Mouse (Mus musculus) limb, embryonic 13.5 days (tissue): ENCODE results near the gene Ints7. TPM values are rescaled to one million over a fixed set of nuclear protein-coding genes. Genes with fewer than 3 reads are reported as not detected.

Experiments
- ATAC-seq: fragments of 200-750 bp; cut with Nextera tagmentation; 2 replicates; pipeline ENCODE4 v1.8.0; 2017; ENCODE audit warnings: low read depth, moderate number of reproducible peaks, moderate TSS enrichment; ENCODE audit not compliant: low FRiP score
- H3K27ac ChIP-seq: fragments of 300-500 bp; sonication (generic); 2 replicates; pipeline ENCODE4 v1.5.1; 2015; ENCODE audit warnings: inconsistent platforms, mild to moderate bottlenecking, moderate library complexity
- H3K27me3 ChIP-seq: fragments of 300-500 bp; sonication (generic); 2 replicates; pipeline ENCODE4 v1.6.1; 2015; ENCODE audit warnings: mild to moderate bottlenecking, inconsistent platforms
- H3K36me3 ChIP-seq: fragments of 300-500 bp; sonication (generic); 2 replicates; pipeline ENCODE4 v1.6.1; 2015; ENCODE audit warnings: inconsistent platforms, mild to moderate bottlenecking, moderate library complexity
- H3K4me1 ChIP-seq: fragments of 300-500 bp; sonication (generic); 2 replicates; pipeline ENCODE4 v1.6.1; 2015; ENCODE audit warnings: inconsistent platforms
- H3K4me2 ChIP-seq: fragments of 300-500 bp; sonication (generic); replicated peaks from 2 replicates; pipeline ENCODE4 v1.6.1; 2015; ENCODE audit warnings: inconsistent platforms, mild to moderate bottlenecking, moderate library complexity
- H3K4me3 ChIP-seq: fragments of 300-500 bp; sonication (generic); 2 replicates; pipeline ENCODE4 v1.5.1; 2015; ENCODE audit warnings: moderate library complexity, mild to moderate bottlenecking, inconsistent platforms
- H3K9ac ChIP-seq: fragments of 300-500 bp; sonication (generic); 2 replicates; pipeline ENCODE4 v1.6.1; 2015; ENCODE audit warnings: mild to moderate bottlenecking, inconsistent platforms
- H3K9me3 ChIP-seq: fragments of 300-500 bp; sonication (generic); 2 replicates; pipeline ENCODE4 v1.6.1; 2016; ENCODE audit warnings: inconsistent platforms
- WGBS: fragments of 180-500 bp; shearing (Covaris S2); methylation state at CpG from one replicate; pipeline ENCODE4 v1.1.7; 2015; 5-methylcytosine and 5-hydroxymethylcytosine counted together
- polyA plus RNA-seq: library from polyadenylated mRNA; unstranded; fragments of >200 nt; fragmentation: Nextera tagmentation; extraction: Ambion mirVana; gene quantifications from 2 replicates; pipeline ENCODE4 v1.2.1, GENCODE M21; 2015

Ints7 gene
- polyA plus RNA-seq, 1 experiment from 2014 or later: 65.4 TPM

DNA sequence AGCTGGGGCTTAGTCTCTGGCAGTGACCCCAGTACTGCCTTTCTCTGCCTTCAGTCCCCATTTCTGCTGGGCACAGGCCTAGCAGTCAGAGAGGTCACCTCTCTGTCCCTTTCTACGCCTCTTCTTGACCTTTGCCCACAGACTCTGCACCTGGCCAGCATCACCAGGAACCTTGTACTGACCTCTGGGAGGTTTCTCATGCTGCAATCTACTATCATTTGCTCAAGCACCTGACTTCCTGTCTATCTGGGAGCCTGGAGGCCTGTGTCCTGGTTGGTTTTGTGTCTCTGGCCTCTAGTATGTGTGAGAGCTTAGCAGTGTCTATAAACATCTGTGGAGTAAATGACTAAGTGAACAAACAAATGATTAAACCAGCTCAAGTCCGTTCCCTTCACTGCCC, 64.7 kb downstream of the Ints7 start:
- no peak overlapping the region for H3K4me3 ChIP-seq
- WGBS: 69% methylated on average over 2 of the region's 2 CpGs
- H3K27me3 ChIP-seq: 0 out of 2 replicates have a peak, but pooled peaks cover 3% of the 10 kb centered on the region
- no peak for ATAC-seq
- H3K4me1 ChIP-seq: peaks cover 5% of the 10 kb centered on the region; the same call in 1 of the 2 replicates
- no peaks in the 10 kb centered on the region for H3K36me3 ChIP-seq
- H3K4me2 ChIP-seq: no peak overlapping the region
- H3K9ac ChIP-seq: no peak overlapping the region
- no peak overlapping the region for H3K27ac ChIP-seq
- H3K9me3 ChIP-seq: no peaks in the 10 kb centered on the region

DNA sequence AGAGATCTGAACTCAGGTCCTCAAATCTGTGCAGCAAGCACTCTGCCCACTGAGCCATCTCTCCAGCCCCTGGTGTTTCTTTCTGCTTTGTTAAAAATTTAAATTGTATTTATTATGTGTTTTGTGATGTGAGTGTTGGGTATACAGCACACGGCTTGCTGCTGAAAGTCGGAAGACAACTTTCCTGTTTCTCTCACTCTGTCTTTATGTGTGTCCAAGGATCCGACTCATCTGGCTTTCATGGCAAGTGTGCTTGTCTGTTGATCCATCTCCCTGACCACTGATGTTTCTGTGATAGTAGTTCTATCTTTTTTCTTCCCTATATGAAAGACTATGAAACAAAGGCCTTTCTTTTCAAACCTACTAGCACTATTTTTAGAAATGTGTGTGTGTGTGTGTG, 65.4 kb downstream of the Ints7 start:
- 81% methylated on average over 3 of the region's 3 CpGs for WGBS
- ATAC-seq: no peak
- Histone ChIP-seq H3K36me3 (no peaks in the 10 kb centered on the region), H3K27ac (no peak overlapping the region), H3K4me1 (peaks cover 5% of the 10 kb centered on the region; the same call in 1 of the 2 replicates), H3K9ac (no peak overlapping the region), H3K4me2 (no peak overlapping the region), H3K9me3 (no peaks in the 10 kb centered on the region), H3K27me3 (0 out of 2 replicates have a peak, but pooled peaks cover 3% of the 10 kb centered on the region), H3K4me3 (no peak overlapping the region)

DNA sequence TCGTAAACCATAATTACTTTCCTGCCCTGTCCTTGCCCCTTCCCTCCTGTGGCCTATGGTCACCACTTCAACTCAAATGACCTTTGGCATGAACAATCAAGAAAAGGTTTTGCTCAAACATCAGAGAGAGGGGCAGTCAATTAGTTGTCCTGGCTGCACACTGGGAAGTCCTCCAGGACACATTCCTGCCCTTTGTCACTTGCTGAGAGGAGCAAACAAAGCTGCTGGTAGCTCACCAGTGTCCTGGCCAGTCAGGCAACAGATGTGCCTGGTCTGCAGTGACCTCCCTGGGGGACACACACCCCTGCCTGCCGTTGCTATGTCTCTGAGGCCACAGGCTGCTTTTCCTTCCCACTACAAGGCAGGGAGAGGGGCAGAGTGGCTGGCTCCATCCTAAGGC, 66.0 kb downstream of the Ints7 start:
- no peak overlapping the region for H3K27ac ChIP-seq
- no peak overlapping the region for H3K4me3 ChIP-seq
- H3K9me3 ChIP-seq: no peaks in the 10 kb centered on the region
- 24% methylated on average over 2 of the region's 2 CpGs for WGBS
- no peak overlapping the region for H3K4me2 ChIP-seq
- no peaks in the 10 kb centered on the region for H3K36me3 ChIP-seq
- H3K9ac ChIP-seq: no peak overlapping the region
- peaks cover 5% of the 10 kb centered on the region; the same call in 1 of the 2 replicates for H3K4me1 ChIP-seq
- 0 out of 2 replicates have a peak, but pooled peaks cover 3% of the 10 kb centered on the region for H3K27me3 ChIP-seq
- no peak for ATAC-seq

DNA sequence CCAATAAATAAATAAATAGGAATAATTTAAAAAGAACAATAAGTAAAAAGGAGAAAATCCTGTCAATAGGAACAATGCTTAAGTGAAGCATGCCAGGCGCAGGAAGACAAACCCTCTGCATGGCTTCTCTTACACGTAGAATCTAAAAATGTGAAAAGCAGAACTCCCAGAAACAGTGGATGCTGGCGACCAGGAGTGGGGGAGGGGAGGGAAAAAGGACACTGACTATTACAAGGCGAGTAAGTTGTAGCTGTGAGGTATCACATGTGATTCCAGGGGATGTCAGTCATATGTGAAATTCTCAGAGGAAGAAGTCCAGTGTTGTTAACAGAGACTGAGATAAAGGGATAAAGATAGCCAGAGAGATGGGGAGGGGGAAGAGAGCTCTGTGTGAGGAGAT, 67.5 kb downstream of the Ints7 start:
- H3K27ac ChIP-seq: no peak overlapping the region
- no peaks in the 10 kb centered on the region for H3K36me3 ChIP-seq
- ATAC-seq: no peak
- 58% methylated on average over 4 of the region's 4 CpGs for WGBS
- no peak overlapping the region for H3K4me2 ChIP-seq
- 0 out of 2 replicates have a peak, but pooled peaks cover 3% of the 10 kb centered on the region for H3K27me3 ChIP-seq
- peaks cover 5% of the 10 kb centered on the region; the same call in 1 of the 2 replicates for H3K4me1 ChIP-seq
- no peak overlapping the region for H3K4me3 ChIP-seq
- H3K9me3 ChIP-seq: no peaks in the 10 kb centered on the region
- no peak overlapping the region for H3K9ac ChIP-seq

DNA sequence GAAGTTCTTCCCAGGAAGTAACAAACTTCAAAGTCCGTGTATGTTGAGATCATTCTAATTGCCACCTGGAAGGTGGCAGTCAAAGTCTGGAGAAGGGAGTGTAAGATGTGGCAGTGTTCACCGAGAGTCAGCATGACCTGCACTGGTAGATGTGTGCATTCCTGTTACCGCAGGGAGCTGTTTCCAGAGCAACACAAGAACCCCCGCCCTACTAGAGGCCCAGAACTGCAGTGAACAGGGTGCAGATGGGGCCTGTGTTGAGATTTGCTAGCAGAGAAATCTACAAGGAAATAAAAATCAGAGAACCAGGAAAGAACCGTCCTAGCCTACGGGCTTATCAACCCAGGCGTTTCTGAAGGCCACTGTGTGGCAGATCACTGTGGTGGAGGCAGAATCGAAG, 70.5 kb downstream of the Ints7 start:
- no peak for ATAC-seq
- Histone ChIP-seq H3K9ac (no peak overlapping the region), H3K4me1 (peaks cover 5% of the 10 kb centered on the region; the same call in 1 of the 2 replicates), H3K27me3 (0 out of 2 replicates have a peak, but pooled peaks cover 3% of the 10 kb centered on the region), H3K36me3 (no peaks in the 10 kb centered on the region), H3K27ac (no peak overlapping the region), H3K4me3 (no peak overlapping the region), H3K9me3 (no peaks in the 10 kb centered on the region), H3K4me2 (no peak overlapping the region)
- WGBS: 52% methylated on average over 8 of the region's 8 CpGs

DNA sequence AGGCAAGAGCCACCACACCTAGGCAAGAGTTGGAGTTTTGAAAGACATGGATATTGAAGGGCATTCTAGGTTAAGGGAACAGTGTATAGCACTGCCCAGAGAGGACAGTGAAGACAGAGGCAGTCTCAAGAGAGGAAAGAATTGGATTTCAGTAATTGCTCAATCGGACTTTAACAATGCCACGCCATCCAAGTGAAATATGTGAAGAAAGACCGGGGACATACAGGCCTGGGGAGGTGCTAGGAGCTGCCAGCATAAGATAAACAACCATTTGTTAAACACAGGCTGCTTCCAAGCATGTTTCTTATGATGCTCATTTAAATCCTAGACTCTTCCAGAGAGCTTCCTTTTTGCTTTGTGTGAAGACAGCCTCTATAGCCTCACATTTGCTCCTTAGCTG, 72.2 kb downstream of the Ints7 start:
- no peak for ATAC-seq
- Histone ChIP-seq H3K9ac (no peak overlapping the region), H3K9me3 (no peaks in the 10 kb centered on the region), H3K4me2 (no peak overlapping the region), H3K27me3 (no peaks in the 10 kb centered on the region), H3K36me3 (no peaks in the 10 kb centered on the region), H3K4me3 (no peak overlapping the region), H3K27ac (no peak overlapping the region), H3K4me1 (peaks cover 5% of the 10 kb centered on the region; the same call in 1 of the 2 replicates)
- WGBS: 84% methylated on average over 3 of the region's 3 CpGs

DNA sequence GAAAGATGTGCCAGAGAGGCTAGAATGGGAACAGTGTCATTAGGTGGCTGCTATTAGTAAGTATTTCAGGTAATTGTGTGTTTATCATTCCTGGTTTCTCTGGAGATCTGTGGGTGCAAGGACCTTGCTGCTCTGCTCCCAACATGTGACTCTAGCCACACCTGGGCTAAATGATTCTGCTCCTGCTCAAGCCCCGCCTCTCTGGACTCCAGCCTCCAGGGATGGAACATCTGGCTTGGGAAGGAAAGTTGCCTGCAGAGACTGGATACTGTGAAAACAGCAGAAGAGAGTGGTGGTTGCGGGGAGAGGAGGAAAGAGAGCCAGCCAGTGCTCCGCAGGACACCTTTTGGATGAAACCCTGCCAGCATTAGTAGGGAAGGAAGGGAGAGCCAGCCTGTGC, 84.0 kb downstream of the Ints7 start:
- no peaks in the 10 kb centered on the region for H3K36me3 ChIP-seq
- H3K27ac ChIP-seq: no peak overlapping the region
- ATAC-seq: no peak
- H3K4me1 ChIP-seq: peaks cover 36% of the 10 kb centered on the region
- H3K27me3 ChIP-seq: no peaks in the 10 kb centered on the region
- WGBS: 47% methylated on average over 3 of the region's 3 CpGs
- H3K9me3 ChIP-seq: no peaks in the 10 kb centered on the region
- H3K9ac ChIP-seq: no peak overlapping the region
- no peak overlapping the region for H3K4me3 ChIP-seq
- H3K4me2 ChIP-seq: no peak overlapping the region

DNA sequence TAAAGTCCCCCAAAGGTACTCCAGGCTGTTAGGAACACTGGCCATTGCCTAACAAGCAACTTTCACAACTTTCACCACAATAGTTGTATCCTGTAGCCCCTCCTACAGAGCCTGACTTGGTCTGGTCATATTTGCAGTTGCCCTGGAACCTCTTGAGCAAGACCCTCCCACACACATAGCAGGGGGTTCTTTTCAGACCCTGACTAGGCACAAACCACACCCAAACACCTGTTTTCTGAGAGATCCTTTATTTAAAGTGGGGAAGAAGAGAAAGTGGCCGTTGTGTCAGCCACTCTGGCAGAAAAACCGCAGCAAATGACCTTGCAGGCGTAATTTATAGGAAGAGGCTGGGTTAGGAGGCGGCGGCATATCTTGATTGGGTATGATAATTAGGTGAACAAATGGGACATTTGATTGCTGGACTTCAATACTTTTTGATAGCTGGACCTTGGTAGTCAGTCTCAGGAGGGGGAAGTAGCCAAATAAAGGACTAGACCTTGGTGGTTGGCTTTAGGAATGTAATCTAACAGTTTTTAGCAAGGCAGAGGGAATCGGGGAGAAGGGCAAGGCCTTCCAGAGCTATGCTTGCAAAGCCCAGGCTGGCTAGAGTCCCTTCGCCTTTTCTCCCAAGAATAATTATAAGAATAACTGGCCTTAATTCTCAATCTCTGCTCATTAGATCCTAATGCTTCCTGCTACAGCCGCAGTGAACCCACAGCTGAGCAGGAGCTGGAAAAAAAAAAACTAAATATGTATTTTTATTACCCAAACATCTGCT, 85.8 kb downstream of the Ints7 start:
- no peak overlapping the region for H3K4me3 ChIP-seq
- no peak for ATAC-seq
- peaks cover 36% of the 10 kb centered on the region for H3K4me1 ChIP-seq
- no peak overlapping the region for H3K27ac ChIP-seq
- H3K36me3 ChIP-seq: no peaks in the 10 kb centered on the region
- no peaks in the 10 kb centered on the region for H3K9me3 ChIP-seq
- H3K27me3 ChIP-seq: no peaks in the 10 kb centered on the region
- 65% methylated on average over 8 of the region's 8 CpGs for WGBS
- no peak overlapping the region for H3K4me2 ChIP-seq
- H3K9ac ChIP-seq: no peak overlapping the region

DNA sequence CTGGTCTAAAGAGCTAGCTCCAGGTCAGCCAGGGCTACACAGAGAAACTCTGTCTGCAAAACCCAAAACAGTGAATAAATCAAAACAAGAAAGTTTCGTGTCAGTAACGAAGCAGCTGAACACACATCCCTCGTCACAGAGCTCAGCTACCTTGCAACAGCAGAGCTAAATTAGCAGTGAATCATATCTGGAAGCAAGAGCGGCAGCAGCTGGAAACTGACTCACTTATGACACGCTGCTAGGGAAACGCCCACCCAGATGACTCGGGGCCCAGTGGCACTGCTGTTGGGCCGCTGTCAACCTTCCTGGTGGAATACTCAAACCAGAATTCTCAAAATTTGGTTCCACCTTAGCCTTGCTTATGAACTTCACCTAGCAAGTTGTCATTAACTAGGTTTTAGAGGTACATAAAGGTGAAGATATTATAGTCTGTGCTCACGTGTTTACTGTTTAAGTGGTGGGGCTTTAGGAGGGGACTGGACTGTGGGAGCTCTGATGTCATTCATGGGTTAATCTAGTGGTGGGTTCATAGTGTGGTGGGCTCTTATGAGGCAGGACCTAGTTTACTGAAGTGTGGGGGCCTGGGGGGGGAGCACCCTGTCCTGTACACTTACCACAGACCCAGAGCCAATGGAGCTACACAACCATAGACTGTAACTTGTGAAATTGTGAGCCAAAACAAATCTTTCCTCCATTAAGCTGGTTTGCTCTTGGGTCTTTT, 86.9 kb downstream of the Ints7 start:
- H3K9me3 ChIP-seq: no peaks in the 10 kb centered on the region
- H3K4me3 ChIP-seq: no peak overlapping the region
- H3K27me3 ChIP-seq: no peaks in the 10 kb centered on the region
- H3K9ac ChIP-seq: no peak overlapping the region
- H3K4me2 ChIP-seq: no peak overlapping the region
- no peaks in the 10 kb centered on the region for H3K36me3 ChIP-seq
- no peak overlapping the region for H3K27ac ChIP-seq
- peaks cover 36% of the 10 kb centered on the region for H3K4me1 ChIP-seq
- WGBS: 53% methylated on average over 9 of the region's 9 CpGs
- ATAC-seq: no peak

DNA sequence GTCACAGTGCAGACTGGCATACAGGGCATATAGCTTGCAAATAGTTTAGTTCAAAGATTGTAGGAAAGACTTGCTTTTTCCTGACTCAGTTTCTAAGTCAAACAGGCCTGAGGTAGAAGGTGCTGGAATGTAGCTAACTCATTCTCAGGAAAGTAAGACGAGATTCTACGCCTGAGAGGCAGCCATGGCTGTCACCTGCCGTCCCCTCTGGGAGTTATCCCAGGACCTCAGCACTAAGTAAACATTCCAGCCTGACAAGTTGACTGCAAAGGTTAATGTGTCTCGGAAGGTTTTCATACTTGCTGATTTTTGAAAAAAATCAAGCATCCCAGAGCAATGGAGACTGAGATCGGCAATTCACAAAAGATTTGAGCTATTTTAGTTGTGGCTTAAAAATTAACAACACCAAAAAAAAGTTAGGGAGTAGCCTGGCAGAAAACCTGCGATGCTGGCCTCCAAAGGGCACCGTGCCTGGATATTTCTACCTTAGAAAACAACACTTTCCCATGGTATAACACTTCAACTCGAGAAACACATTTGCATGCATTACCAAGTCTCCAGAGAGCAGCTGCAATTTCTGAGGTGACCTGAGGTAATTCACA, 87.6 kb downstream of the Ints7 start:
- ATAC-seq: no peak
- Histone ChIP-seq H3K4me1 (peaks cover 32% of the 10 kb centered on the region), H3K36me3 (no peaks in the 10 kb centered on the region), H3K9me3 (no peaks in the 10 kb centered on the region), H3K4me2 (no peak overlapping the region), H3K9ac (no peak overlapping the region), H3K27me3 (no peaks in the 10 kb centered on the region), H3K4me3 (no peak overlapping the region), H3K27ac (no peak overlapping the region)
- WGBS: 49% methylated on average over 8 of the region's 8 CpGs

DNA sequence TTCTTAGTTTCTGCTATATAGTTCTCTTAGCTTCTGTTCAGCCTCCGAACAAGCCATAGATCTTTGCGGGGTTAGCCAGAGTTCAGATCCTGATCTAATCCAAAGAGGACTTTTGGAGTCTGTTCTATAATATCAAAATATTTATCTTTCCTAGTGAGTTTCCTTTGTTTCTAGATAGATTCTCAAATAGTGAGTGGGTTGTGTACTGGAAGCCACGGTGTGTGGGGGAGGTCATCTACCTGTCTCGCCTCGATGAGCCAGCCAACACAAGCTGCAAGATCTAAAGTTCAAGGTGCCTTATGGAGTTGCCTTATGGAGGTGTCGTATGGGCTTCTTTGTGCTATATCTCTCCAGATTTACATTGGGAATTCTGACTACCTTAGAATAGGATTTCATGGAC, 88.2 kb downstream of the Ints7 start:
- H3K36me3 ChIP-seq: no peaks in the 10 kb centered on the region
- H3K27me3 ChIP-seq: no peaks in the 10 kb centered on the region
- ATAC-seq: no peak
- H3K4me2 ChIP-seq: no peak overlapping the region
- H3K9me3 ChIP-seq: no peaks in the 10 kb centered on the region
- 88% methylated on average over 6 of the region's 6 CpGs for WGBS
- no peak overlapping the region for H3K4me3 ChIP-seq
- peaks cover 36% of the 10 kb centered on the region for H3K4me1 ChIP-seq
- H3K9ac ChIP-seq: no peak overlapping the region
- H3K27ac ChIP-seq: no peak overlapping the region

DNA sequence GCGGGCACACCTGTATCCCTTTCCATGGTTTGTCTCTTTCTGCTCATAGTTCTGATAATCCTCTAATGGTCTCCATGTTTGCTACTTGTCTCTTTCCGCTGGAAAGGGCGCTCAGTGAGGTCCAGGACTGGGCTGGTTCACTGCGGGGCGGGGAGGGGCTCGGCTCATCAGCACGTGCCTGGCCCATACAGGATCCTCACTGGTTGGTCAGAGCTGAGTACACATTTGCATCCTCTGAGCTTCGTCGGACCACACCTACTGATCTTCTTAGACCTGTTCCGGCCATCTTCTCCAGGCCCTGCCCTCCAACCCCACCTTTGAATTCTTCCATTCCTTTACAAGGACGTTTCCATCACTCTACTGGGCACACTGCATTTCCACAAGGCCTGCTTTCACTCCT, 90.9 kb downstream of the Ints7 start:
- ATAC-seq: no peak
- Histone ChIP-seq H3K27ac (no peak overlapping the region), H3K9ac (no peak overlapping the region), H3K27me3 (no peaks in the 10 kb centered on the region), H3K4me3 (no peak overlapping the region), H3K4me2 (no peak overlapping the region), H3K36me3 (no peaks in the 10 kb centered on the region), H3K4me1 (peaks cover 22% of the 10 kb centered on the region), H3K9me3 (no peaks in the 10 kb centered on the region)
- WGBS: 82% methylated on average over 11 of the region's 11 CpGs
